Mouse (Mus musculus): ENCODE measurements around the gene Hs3st4.

Gene Hs3st4

GRCm38 (mm10) chr7:124136133-124136532 lies 153.5 kb downstream of the Hs3st4 start:
- no peak for DNase-seq (ENCODE audit: low spot score in 2 of 2)

- DNase-seq (ENCODE audit: low spot score in 2 of 2): no peak
These were observed 158.6 kb downstream of the Hs3st4 start for GRCm38 (mm10) chr7:124141229-124141628.

- no peak for DNase-seq (ENCODE audit: low spot score in 2 of 2)
These were observed 168.2 kb downstream of the Hs3st4 start for GRCm38 (mm10) chr7:124150901-124151300.

GRCm38 (mm10) chr7:124163301-124163700 lies 180.6 kb downstream of the Hs3st4 start:
- DNase-seq (ENCODE audit: low spot score in 2 of 2): no peak

GRCm38 (mm10) chr7:124166229-124166628 lies 183.6 kb downstream of the Hs3st4 start:
- no peak for DNase-seq (ENCODE audit: low spot score in 2 of 2)

- DNase-seq (ENCODE audit: low spot score in 2 of 2): no peak
These were observed 186.1 kb downstream of the Hs3st4 start for GRCm38 (mm10) chr7:124168796-124169195.

GRCm38 (mm10) chr7:124170001-124170400 lies 187.3 kb downstream of the Hs3st4 start:
- DNase-seq (ENCODE audit: low spot score in 2 of 2): no peak

GRCm38 (mm10) chr7:124171992-124172391 lies 189.3 kb downstream of the Hs3st4 start:
- DNase-seq (ENCODE audit: low spot score in 2 of 2): peak in 1 of 2 experiments; percentile 8

- no peak for DNase-seq (ENCODE audit: low spot score in 2 of 2)
These were observed 198.3 kb downstream of the Hs3st4 start for GRCm38 (mm10) chr7:124180926-124181325.

GRCm38 (mm10) chr7:124184693-124185092 lies 202.0 kb downstream of the Hs3st4 start:
- DNase-seq (ENCODE audit: low spot score in 2 of 2): no peak

- DNase-seq (ENCODE audit: low spot score in 2 of 2): no peak
These were observed 216.3 kb downstream of the Hs3st4 start for GRCm38 (mm10) chr7:124198811-124199570.

GRCm38 (mm10) chr7:124216921-124217320 lies 234.3 kb downstream of the Hs3st4 start:
- DNase-seq (ENCODE audit: low spot score in 2 of 2): no peak

GRCm38 (mm10) chr7:124220556-124220955 lies 237.9 kb downstream of the Hs3st4 start:
- DNase-seq (ENCODE audit: low spot score in 2 of 2): peak; percentile 23 to 47

- peak in 1 of 2 experiments; percentile 30 for DNase-seq (ENCODE audit: low spot score in 2 of 2)
These were observed 255.4 kb downstream of the Hs3st4 start for GRCm38 (mm10) chr7:124237896-124238670.

- DNase-seq (ENCODE audit: low spot score in 2 of 2): no peak
These were observed 257.4 kb downstream of the Hs3st4 start for GRCm38 (mm10) chr7:124239903-124240647.

- no peak for DNase-seq (ENCODE audit: low spot score in 2 of 2)
These were observed 267.2 kb downstream of the Hs3st4 start for GRCm38 (mm10) chr7:124249838-124250237.

GRCm38 (mm10) chr7:124250566-124250965 lies 267.9 kb downstream of the Hs3st4 start:
- no peak for DNase-seq (ENCODE audit: low spot score in 2 of 2)

GRCm38 (mm10) chr7:124258419-124258818 lies 275.8 kb downstream of the Hs3st4 start:
- no peak for DNase-seq (ENCODE audit: low spot score in 2 of 2)

GRCm38 (mm10) chr7:124270734-124271133 lies 288.1 kb downstream of the Hs3st4 start:
- DNase-seq (ENCODE audit: low spot score in 2 of 2): no peak

GRCm38 (mm10) chr7:124289873-124290272 lies 307.2 kb downstream of the Hs3st4 start:
- no peak for DNase-seq (ENCODE audit: low spot score in 2 of 2)

GRCm38 (mm10) chr7:124319451-124319850 lies 336.8 kb downstream of the Hs3st4 start:
- peak; percentile 5 to 11 for DNase-seq (ENCODE audit: low spot score in 2 of 2)

GRCm38 (mm10) chr7:124335635-124336034 lies 353.0 kb downstream of the Hs3st4 start:
- no peak for DNase-seq (ENCODE audit: low spot score in 2 of 2)
